Mouse (Mus musculus): ENCODE data around the gene 2300009A05Rik.

2300009A05Rik gene

GRCm38 (mm10) chr9:63346029-63346428, 53.0 kb downstream of the 2300009A05Rik start:
- no peak for DNase-seq

Data from kidney, adult 8-10 months (tissue).